Mouse (Mus musculus) spleen, adult 2 months (tissue): ENCODE results near the gene Cacna1e.

ENCODE experiments used
- CTCF ChIP-seq: fragments of 200-500 bp; IDR thresholded peaks from 2 replicates; pipeline ENCODE4 v1.5.1; 2011; ENCODE audit warnings: mild to moderate bottlenecking, inconsistent platforms; ENCODE audit not compliant: insufficient read depth, insufficient read length, insufficient replicate concordance; ENCODE audit errors: extremely low read depth
- POLR2A ChIP-seq: fragments of 200-500 bp; IDR thresholded peaks from 2 replicates; pipeline ENCODE4 v1.6.1; 2011; ENCODE audit warnings: low read depth, low read length, inconsistent platforms

DNA sequence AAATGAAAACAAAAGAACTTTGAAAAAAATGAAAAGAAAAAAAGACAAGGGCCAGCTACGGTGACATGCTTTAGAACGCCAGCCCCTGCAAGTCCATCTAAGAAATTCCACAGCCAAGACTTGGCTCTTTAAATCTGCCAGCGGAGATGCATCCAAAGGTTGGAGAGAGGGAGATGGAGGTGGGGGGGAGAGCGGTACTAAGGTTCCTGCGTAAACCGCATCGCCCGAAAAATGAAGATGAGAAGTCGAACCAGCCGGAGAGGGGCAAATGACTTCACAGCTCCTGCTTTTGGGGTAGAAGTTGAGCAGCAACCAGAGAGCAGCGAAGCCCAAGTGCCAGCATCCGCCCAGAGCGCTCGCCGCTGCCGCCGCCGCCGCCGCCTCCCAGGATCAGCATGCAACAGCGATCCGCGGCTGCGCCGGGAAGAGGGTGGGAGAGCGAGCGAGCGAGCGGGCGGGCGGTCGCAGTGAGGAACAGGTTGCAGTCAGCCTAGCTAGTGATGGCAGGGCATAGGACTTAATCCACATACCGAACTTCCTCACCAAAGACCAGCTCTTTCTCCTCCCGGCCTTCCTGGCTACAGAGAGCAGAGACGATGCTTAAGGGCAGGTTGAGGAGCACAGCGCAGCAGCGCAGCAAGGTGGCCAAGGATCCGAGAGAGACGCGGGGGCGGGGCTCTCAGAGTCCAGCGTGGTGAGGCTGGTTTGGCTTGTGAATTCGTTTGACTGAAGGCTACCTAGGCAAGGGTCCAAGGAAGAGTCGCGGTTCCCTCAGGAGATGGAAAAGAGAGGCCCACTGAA lies 157.7 kb downstream of the Cacna1e start:
- TF ChIP-seq CTCF: no peak
- no peak for TF ChIP-seq POLR2A
